Comparison of ENCODE assay signal across 19 mouse cellular contexts in the genomic region with DNA sequence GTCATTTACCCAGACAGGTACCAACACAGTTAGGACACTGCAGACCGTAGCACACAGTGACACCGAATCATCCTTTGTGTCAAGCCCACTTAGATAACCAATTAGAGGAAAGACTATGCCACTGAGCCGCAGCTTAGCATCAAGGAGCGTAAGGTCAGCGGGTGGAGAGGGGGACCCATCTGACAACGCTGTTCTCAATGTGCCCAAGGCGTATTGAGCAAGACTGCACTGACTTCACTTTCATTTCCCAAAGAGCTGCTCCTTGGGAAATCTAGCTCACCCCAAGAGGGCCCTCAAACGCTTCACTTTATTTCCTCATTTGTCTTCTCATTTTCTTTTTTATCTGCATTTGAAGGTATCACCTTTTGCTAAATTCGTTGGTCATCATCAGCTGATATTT. TPM values are rescaled to one million over a fixed set of nuclear protein-coding genes. Genes with fewer than 3 reads are reported as not detected.
DNase-seq lines count a peak whose midpoint lies in the region; ATAC-seq lines count a peak whose summit lies in the region.
"Had no signal": no experiment of that assay in that cellular context is flagged by ENCODE, and none has a peak within 500 bp of the region (broad histone marks: within the 10 kb centered on the region; RNA-seq: fewer than 3 reads in every experiment).

No protein-coding gene starts in this region.

- H3K27me3 ChIP-seq in neural tube, embryonic 12.5 days (replicated peaks) = no peaks in the 10 kb centered on the region
- H3K27me3 ChIP-seq in forebrain, embryonic 10.5 days (ENCODE audit: poor library complexity, severe bottlenecking) = no peaks in the 10 kb centered on the region
- no peaks in the 10 kb centered on the region for H3K27me3 ChIP-seq in kidney, embryonic 16.5 days (ENCODE audit: insufficient read depth, low read length)
- H3K27me3 ChIP-seq: embryonic facial prominence, embryonic 15.5 days; heart, embryonic 13.5 days; liver, embryonic 13.5 days had no signal

- H3K27ac ChIP-seq in neural tube, embryonic 12.5 days = no peak overlapping the region
- no peak overlapping the region for H3K27ac ChIP-seq in forebrain, embryonic 10.5 days
- no peak overlapping the region for H3K27ac ChIP-seq in kidney, embryonic 16.5 days (ENCODE audit: low read length)
- H3K27ac ChIP-seq: embryonic facial prominence, embryonic 15.5 days; heart, embryonic 13.5 days; hindbrain, postnatal 0 days; liver, embryonic 13.5 days had no signal

- peak; percentile 7; the same call in 1 of the 2 replicates for ATAC-seq in neural tube, embryonic 12.5 days (ENCODE audit: low FRiP score, low read depth)
- no peak for ATAC-seq in kidney, embryonic 16.5 days (ENCODE audit: low FRiP score, low TSS enrichment)
- ATAC-seq: hindbrain, postnatal 0 days had no signal

- H3K4me1 ChIP-seq in neural tube, embryonic 12.5 days = no peaks in the 10 kb centered on the region
- no peaks in the 10 kb centered on the region for H3K4me1 ChIP-seq in forebrain, embryonic 10.5 days
- H3K4me1 ChIP-seq in kidney, embryonic 16.5 days (ENCODE audit: insufficient read depth, low read length) = no peaks in the 10 kb centered on the region
- H3K4me1 ChIP-seq: embryonic facial prominence, embryonic 15.5 days; heart, embryonic 13.5 days; liver, embryonic 13.5 days had no signal

- no peak overlapping the region for H3K4me3 ChIP-seq in neural tube, embryonic 12.5 days
- no peak overlapping the region for H3K4me3 ChIP-seq in forebrain, embryonic 10.5 days
- no peak overlapping the region for H3K4me3 ChIP-seq in kidney, embryonic 16.5 days (ENCODE audit: low read length)
- H3K4me3 ChIP-seq: embryonic facial prominence, embryonic 15.5 days; heart, embryonic 13.5 days; liver, embryonic 13.5 days had no signal

- DNase-seq in layer of hippocampus, adult 11-12 months (ENCODE audit: low spot score) = peak; percentile 18
- DNase-seq in layer of hippocampus, postnatal 36 days = no peak
- DNase-seq in neural tube, embryonic 10.5 days (ENCODE audit: extremely low spot score, low spot score) = no peak
- peak; percentile 37 for DNase-seq in lung, postnatal 36 days
- peak; percentile 2 for DNase-seq in skeletal muscle tissue, adult 2 months (ENCODE audit: low read depth, low spot score)
- no peak for DNase-seq in forebrain, embryonic 10.5 days (ENCODE audit: extremely low spot score, low spot score)
- DNase-seq: adrenal gland, postnatal 25 days; B cell, adult 2 months; cerebellum, adult 9-11 months; embryo, embryonic 11 days; heart, postnatal 4 days; kidney, adult 18-20 months; kidney, postnatal 36 days; liver, embryonic 13.5 days had no signal

- H3K9ac ChIP-seq in neural tube, embryonic 12.5 days = no peak overlapping the region
- no peak overlapping the region for H3K9ac ChIP-seq in kidney, embryonic 16.5 days (replicated peaks; ENCODE audit: low read length)
- H3K9ac ChIP-seq: embryonic facial prominence, embryonic 15.5 days; heart, embryonic 13.5 days; liver, embryonic 13.5 days had no signal

- H3K9me3 ChIP-seq in neural tube, embryonic 12.5 days = no peaks in the 10 kb centered on the region
- no peaks in the 10 kb centered on the region for H3K9me3 ChIP-seq in forebrain, embryonic 10.5 days
- H3K9me3 ChIP-seq in kidney, embryonic 16.5 days (ENCODE audit: low read length) = no peaks in the 10 kb centered on the region
- H3K9me3 ChIP-seq: embryonic facial prominence, embryonic 15.5 days; heart, embryonic 13.5 days; liver, embryonic 13.5 days had no signal

- no peak overlapping the region for H3K4me2 ChIP-seq in neural tube, embryonic 12.5 days (replicated peaks)
- H3K4me2 ChIP-seq in kidney, embryonic 16.5 days (replicated peaks; ENCODE audit: low read depth, low read length) = no peak overlapping the region
- H3K4me2 ChIP-seq: embryonic facial prominence, embryonic 15.5 days; heart, embryonic 13.5 days; liver, embryonic 13.5 days had no signal

- H3K36me3 ChIP-seq in neural tube, embryonic 12.5 days = peaks cover 44% of the 10 kb centered on the region
- peaks cover 71% of the 10 kb centered on the region for H3K36me3 ChIP-seq in forebrain, embryonic 10.5 days (replicated peaks)
- peaks cover 18% of the 10 kb centered on the region for H3K36me3 ChIP-seq in kidney, embryonic 16.5 days (ENCODE audit: insufficient read depth, low read length)

- 92% methylated on average over 9 of the region's 9 CpGs for WGBS in neural tube, embryonic 12.5 days
- 89% methylated on average over 9 of the region's 9 CpGs for WGBS in forebrain, embryonic 10.5 days
- 88% methylated on average over 9 of the region's 9 CpGs for WGBS in kidney, embryonic 16.5 days

RNA-seq across cellular contexts. Expression of a gene that starts 51.5 kb away (rescaled TPM):
- total RNA-seq in layer of hippocampus, postnatal 36 days (2021) = 10 to 100 TPM; 10.7 to 13.6 TPM
- polyA plus RNA-seq in neural tube, embryonic 12.5 days (2016; fragmentation: Nextera tagmentation; extraction: Ambion mirVana) = 20.2 and 20.7 TPM in 2 replicates
- 17.4 and 20.4 TPM in 2 replicates for polyA plus RNA-seq in forebrain, embryonic 10.5 days (2016; fragmentation: Nextera tagmentation; extraction: Ambion mirVana)
- 17.3 and 17.7 TPM in 2 replicates for polyA plus RNA-seq in kidney, embryonic 16.5 days (2015; fragmentation: Nextera tagmentation; extraction: Ambion mirVana)

RNA-seq across cellular contexts. Expression of a gene that starts 51.8 kb away (rescaled TPM):
- 10 to 100 TPM; 18.7 to 19.9 TPM for total RNA-seq in layer of hippocampus, postnatal 36 days (2021)
- 55.3 and 56.3 TPM in 2 replicates for polyA plus RNA-seq in neural tube, embryonic 12.5 days (2016; fragmentation: Nextera tagmentation; extraction: Ambion mirVana)
- 48.8 and 51.1 TPM in 2 replicates for polyA plus RNA-seq in forebrain, embryonic 10.5 days (2016; fragmentation: Nextera tagmentation; extraction: Ambion mirVana)
- polyA plus RNA-seq in kidney, embryonic 16.5 days (2015; fragmentation: Nextera tagmentation; extraction: Ambion mirVana) = 30.3 and 35.1 TPM in 2 replicates

RNA-seq across cellular contexts. Expression of a gene that starts 56.6 kb away (rescaled TPM):
- 10 to 100 TPM; 49.1 to 50.7 TPM for total RNA-seq in layer of hippocampus, postnatal 36 days (2021)
- polyA plus RNA-seq in neural tube, embryonic 12.5 days (2016; fragmentation: Nextera tagmentation; extraction: Ambion mirVana) = 28.3 and 32.8 TPM in 2 replicates
- 28.3 and 28.7 TPM in 2 replicates for polyA plus RNA-seq in forebrain, embryonic 10.5 days (2016; fragmentation: Nextera tagmentation; extraction: Ambion mirVana)
- 22.0 and 24.0 TPM in 2 replicates for polyA plus RNA-seq in kidney, embryonic 16.5 days (2015; fragmentation: Nextera tagmentation; extraction: Ambion mirVana)

Comparison
In these comparisons a context has a peak if more than half of its experiments do, and no peak if none do; other contexts are left out.
1. DNase-seq: peak in layer of hippocampus, adult 11-12 months (single experiment), lung, postnatal 36 days (single experiment) and skeletal muscle tissue, adult 2 months (single experiment); none in layer of hippocampus, postnatal 36 days (0 of 2), neural tube, embryonic 10.5 days (single experiment) and forebrain, embryonic 10.5 days (single experiment).